Mouse (Mus musculus) thymus, postnatal 0 days (tissue): ENCODE measurements at regions not wholly inside any gene's neighbourhood (a gene's known extent, or its start where the extent isn't known, plus 50 kb on each side); places are given as distances from the start of the nearest gene placed in this dataset.

ENCODE experiments used
- DNase-seq: peaks from one replicate; pipeline ENCODE4 v3.0.0-alpha.2; 2015; ENCODE audit warnings: low spot score

- DNase-seq = no peak
These were observed 70.6 kb upstream of the Slc24a4 start for GRCm38 (mm10) chr12:102057979-102058378.

GRCm38 (mm10) chr12:102058428-102058827 lies 70.1 kb upstream of the Slc24a4 start:
- no peak for DNase-seq

GRCm38 (mm10) chr12:102061096-102061495 lies 67.4 kb upstream of the Slc24a4 start:
- DNase-seq = no peak

GRCm38 (mm10) chr12:102061657-102062614 lies 66.6 kb upstream of the Slc24a4 start:
- DNase-seq = no peak

- no peak for DNase-seq
These were observed 65.9 kb upstream of the Slc24a4 start for GRCm38 (mm10) chr12:102062648-102063047.

GRCm38 (mm10) chr12:102063211-102063610 lies 65.3 kb upstream of the Slc24a4 start:
- no peak for DNase-seq

- DNase-seq = no peak
These were observed 63.7 kb upstream of the Slc24a4 start for GRCm38 (mm10) chr12:102064710-102065325.

GRCm38 (mm10) chr12:102067685-102068084 lies 60.8 kb upstream of the Slc24a4 start:
- DNase-seq = peak; percentile 33

- DNase-seq = no peak
These were observed 58.9 kb upstream of the Slc24a4 start for GRCm38 (mm10) chr12:102069521-102070201.

GRCm38 (mm10) chr12:102071888-102072619 lies 56.5 kb upstream of the Slc24a4 start:
- DNase-seq = no peak

GRCm38 (mm10) chr12:102073540-102073939 lies 55.0 kb upstream of the Slc24a4 start:
- no peak for DNase-seq

GRCm38 (mm10) chr12:102076298-102076697 lies 52.2 kb upstream of the Slc24a4 start:
- DNase-seq = no peak
